Mouse (Mus musculus): ENCODE data around the gene Smc3. TPM values are rescaled to one million over a fixed set of nuclear protein-coding genes. Genes with fewer than 3 reads are reported as not detected.

Smc3 gene
- polyA plus RNA-seq, 2 experiments, result 42.4 to 60.8 TPM

DNA sequence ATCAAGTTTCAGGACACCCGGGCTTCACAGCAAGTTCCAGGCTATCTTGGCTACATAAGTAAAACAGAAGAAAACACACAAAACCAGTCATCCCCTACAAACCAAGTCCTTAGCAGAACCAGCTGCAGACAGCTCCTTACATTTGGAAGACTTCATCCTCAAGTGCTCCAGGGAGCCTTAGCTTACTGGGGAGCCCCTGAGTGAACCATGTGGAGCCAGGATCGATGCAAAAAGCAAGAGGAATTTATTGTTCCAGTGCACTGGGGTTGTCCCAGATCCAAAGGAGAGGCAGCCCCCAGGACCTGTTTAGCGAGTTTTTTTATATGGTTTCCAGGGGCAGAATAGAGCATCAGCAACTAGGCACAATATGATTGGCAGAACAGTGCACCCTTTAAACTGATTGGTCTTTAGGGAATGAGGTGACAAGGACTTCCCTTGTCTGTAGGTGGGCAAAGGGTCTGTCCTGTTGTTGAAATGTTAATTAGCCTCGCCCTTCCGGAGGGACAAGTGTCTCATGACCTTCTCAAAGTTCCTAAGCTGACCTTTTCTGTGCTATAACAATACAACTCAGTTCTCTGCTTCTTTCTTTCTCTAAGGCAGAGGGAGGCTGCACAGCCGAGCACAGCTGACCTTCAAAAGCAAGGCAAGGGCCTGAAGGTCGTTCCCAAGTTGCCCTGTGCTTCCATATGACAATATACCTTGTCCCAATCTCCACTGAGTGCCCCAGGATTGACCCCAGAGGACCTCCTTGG, 3.3 kb upstream of the Smc3 start:
- Histone ChIP-seq H3K4me1 (ENCODE audit: control insufficient read depth, insufficient read depth, low read length) (peaks cover under 1% of the 10 kb centered on the region; the same call in 1 of the 2 replicates), H3K9me3 (ENCODE audit: control insufficient read depth, low read length) (no peaks in the 10 kb centered on the region), H3K4me3 (replicated peaks; ENCODE audit: low read length) (no peak overlapping the region), H3K4me2 (replicated peaks; ENCODE audit: low read depth, low read length, severe bottlenecking) (no peak overlapping the region), H3K36me3 (ENCODE audit: control insufficient read depth, insufficient read depth, low read length) (no peaks in the 10 kb centered on the region), H3K9ac (ENCODE audit: low read depth, low read length, severe bottlenecking) (no peak overlapping the region), H3K27me3 (ENCODE audit: control insufficient read depth, insufficient read depth, low read length) (no peaks in the 10 kb centered on the region), H3K27ac (replicated peaks; ENCODE audit: low read depth, low read length) (no peak overlapping the region)
- WGBS, result 59% methylated on average over 7 of the region's 7 CpGs
- ATAC-seq (ENCODE audit: low FRiP score, low read depth) (no peak), DNase-seq (ENCODE audit: low spot score) (no peak)
- no peak for TF ChIP-seq POLR2A (IDR thresholded peaks at IDR 0.05; ENCODE audit: borderline replicate concordance, extremely low read depth, insufficient read depth, insufficient read length)

DNA sequence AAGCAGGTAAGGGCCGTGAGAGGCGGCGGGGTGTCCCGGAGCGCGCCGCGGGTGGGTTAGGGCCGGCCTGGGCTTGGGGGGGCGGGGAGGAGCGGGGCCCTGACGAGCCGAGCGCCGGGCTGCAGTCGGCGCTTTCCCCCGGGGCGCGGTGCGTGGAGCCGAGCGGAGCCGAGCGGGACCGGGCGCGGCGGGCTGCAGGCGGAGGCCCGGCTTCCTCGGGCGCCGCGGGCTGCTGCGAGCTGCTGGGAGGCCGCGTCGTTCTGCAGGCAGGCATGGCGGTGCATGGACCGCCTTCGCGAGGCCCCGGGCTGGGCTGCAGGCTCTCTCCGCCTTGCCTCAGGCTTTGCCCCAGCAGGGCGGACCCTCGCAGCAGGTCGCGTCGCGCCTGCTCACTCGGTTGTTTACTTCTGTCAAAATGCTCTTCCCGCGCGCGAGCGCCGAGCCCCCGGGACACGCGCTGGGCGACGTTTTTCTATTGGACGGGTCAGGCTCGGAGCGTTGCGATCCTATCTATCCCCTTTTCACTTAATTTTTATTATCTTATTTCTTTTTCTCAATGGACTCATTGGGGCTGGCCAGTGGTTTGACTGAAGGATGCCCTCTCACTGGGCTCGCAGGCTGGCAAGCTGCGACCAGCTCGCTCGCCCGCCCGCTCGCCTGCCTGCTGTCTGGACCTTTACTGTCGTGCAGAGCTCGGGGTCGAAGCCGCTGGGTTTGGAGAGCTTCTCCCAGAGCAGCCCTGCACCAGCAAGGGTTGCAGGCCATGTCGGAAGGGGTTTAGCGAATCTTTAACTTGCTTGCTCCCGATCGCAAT, 558 bp downstream of the Smc3 start:
- peaks cover 6% of the 10 kb centered on the region for H3K4me1 ChIP-seq (ENCODE audit: control insufficient read depth, insufficient read depth, low read length)
- WGBS, result under 1% methylated on average over 59 of the region's 82 CpGs
- no peak for TF ChIP-seq POLR2A (IDR thresholded peaks at IDR 0.05; ENCODE audit: borderline replicate concordance, extremely low read depth, insufficient read depth, insufficient read length)
- H3K27ac ChIP-seq (replicated peaks; ENCODE audit: low read depth, low read length), result peak overlapping the region; percentile 95
- peak overlapping the region; percentile 95 for H3K4me3 ChIP-seq (replicated peaks; ENCODE audit: low read length)
- H3K27me3 ChIP-seq (ENCODE audit: control insufficient read depth, insufficient read depth, low read length), result no peaks in the 10 kb centered on the region
- ATAC-seq (ENCODE audit: low FRiP score, low read depth) (peak; percentile 51), DNase-seq (ENCODE audit: low spot score) (peak; percentile 38)
- peaks cover 11% of the 10 kb centered on the region for H3K36me3 ChIP-seq (ENCODE audit: control insufficient read depth, insufficient read depth, low read length)
- H3K4me2 ChIP-seq (replicated peaks; ENCODE audit: low read depth, low read length, severe bottlenecking), result peak overlapping the region; percentile 66
- peak overlapping the region; percentile 87 for H3K9ac ChIP-seq (ENCODE audit: low read depth, low read length, severe bottlenecking)
- no peaks in the 10 kb centered on the region for H3K9me3 ChIP-seq (ENCODE audit: control insufficient read depth, low read length)

DNA sequence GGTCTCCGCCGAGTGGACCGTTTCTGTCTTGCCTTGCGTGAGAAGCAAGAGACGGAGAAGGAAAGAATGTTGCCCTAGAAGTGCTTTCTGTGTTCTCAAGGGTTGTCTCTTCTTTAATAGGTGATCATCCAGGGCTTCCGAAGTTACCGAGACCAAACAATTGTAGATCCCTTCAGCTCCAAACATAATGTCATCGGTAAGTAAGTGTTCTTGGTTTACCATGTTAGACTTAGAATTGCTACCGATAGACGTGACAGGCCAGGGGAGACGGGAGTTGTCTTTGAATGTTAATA, 1.1 kb downstream of the Smc3 start:
- peaks cover 6% of the 10 kb centered on the region for H3K4me1 ChIP-seq (ENCODE audit: control insufficient read depth, insufficient read depth, low read length)
- no peaks in the 10 kb centered on the region for H3K9me3 ChIP-seq (ENCODE audit: control insufficient read depth, low read length)
- H3K9ac ChIP-seq (ENCODE audit: low read depth, low read length, severe bottlenecking), result peak overlapping the region; percentile 87
- no peak for ATAC-seq (ENCODE audit: low FRiP score, low read depth)
- H3K27me3 ChIP-seq (ENCODE audit: control insufficient read depth, insufficient read depth, low read length), result no peaks in the 10 kb centered on the region
- 11% methylated on average over 11 of the region's 11 CpGs for WGBS
- peak overlapping the region; percentile 66 for H3K4me2 ChIP-seq (replicated peaks; ENCODE audit: low read depth, low read length, severe bottlenecking)
- no peak for DNase-seq (ENCODE audit: low spot score)
- H3K36me3 ChIP-seq (ENCODE audit: control insufficient read depth, insufficient read depth, low read length), result peaks cover 11% of the 10 kb centered on the region
- no peak overlapping the region for H3K27ac ChIP-seq (replicated peaks; ENCODE audit: low read depth, low read length)
- peak overlapping the region; percentile 95 for H3K4me3 ChIP-seq (replicated peaks; ENCODE audit: low read length)
- no peak for TF ChIP-seq POLR2A (IDR thresholded peaks at IDR 0.05; ENCODE audit: borderline replicate concordance, extremely low read depth, insufficient read depth, insufficient read length)

DNA sequence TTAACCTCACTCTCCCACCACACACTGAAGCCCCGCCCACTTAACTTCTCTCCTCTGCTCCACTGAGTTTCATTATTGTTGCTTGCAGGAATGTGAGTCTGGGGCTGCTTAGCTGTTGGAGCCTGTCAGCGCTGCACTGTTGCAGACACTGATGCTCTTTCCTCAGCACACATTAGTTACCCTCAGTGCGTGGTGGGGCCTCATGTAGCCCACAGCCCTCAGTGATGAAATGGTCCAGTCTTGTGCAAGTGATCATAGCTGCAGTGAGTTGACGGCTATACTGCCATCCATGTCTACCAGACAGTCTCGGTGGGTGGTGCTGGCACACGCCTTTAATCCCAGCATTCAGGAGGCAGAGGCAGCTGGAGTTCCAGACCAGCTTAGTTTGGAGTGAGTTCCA, 8.7 kb downstream of the Smc3 start:
- Histone ChIP-seq H3K4me2 (replicated peaks; ENCODE audit: low read depth, low read length, severe bottlenecking) (no peak overlapping the region), H3K4me1 (ENCODE audit: control insufficient read depth, insufficient read depth, low read length) (0 out of 2 replicates have a peak, but pooled peaks cover 3% of the 10 kb centered on the region), H3K36me3 (ENCODE audit: control insufficient read depth, insufficient read depth, low read length) (peaks cover 9% of the 10 kb centered on the region), H3K9me3 (ENCODE audit: control insufficient read depth, low read length) (no peaks in the 10 kb centered on the region), H3K4me3 (replicated peaks; ENCODE audit: low read length) (no peak overlapping the region), H3K9ac (ENCODE audit: low read depth, low read length, severe bottlenecking) (no peak overlapping the region), H3K27ac (replicated peaks; ENCODE audit: low read depth, low read length) (no peak overlapping the region), H3K27me3 (ENCODE audit: control insufficient read depth, insufficient read depth, low read length) (no peaks in the 10 kb centered on the region)
- 76% methylated on average over 6 of the region's 6 CpGs for whole genome bisulfite sequencing
- no peak for ATAC-seq (ENCODE audit: low FRiP score, low read depth)
- TF ChIP-seq POLR2A (IDR thresholded peaks at IDR 0.05; ENCODE audit: borderline replicate concordance, extremely low read depth, insufficient read depth, insufficient read length), result no peak
- DNase-seq (ENCODE audit: low spot score), result no peak

DNA sequence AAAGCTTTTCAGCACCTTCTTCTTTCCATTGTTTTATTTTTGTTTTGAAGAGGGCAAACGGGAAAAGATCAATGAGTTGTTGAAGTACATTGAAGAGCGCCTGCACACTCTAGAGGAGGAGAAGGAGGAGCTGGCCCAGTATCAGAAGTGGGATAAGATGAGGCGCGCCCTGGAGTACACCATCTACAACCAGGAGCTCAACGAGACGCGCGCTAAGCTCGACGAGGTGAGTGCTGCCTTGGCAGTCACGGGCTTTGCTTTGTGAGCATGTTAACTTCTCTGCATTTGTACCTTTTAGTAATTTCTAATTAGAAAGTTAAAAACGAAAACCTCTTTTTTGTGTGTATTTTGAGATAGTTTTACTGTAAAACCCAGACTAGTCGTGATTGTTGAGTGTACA, 21.5 kb downstream of the Smc3 start:
- TF ChIP-seq POLR2A (IDR thresholded peaks at IDR 0.05; ENCODE audit: borderline replicate concordance, extremely low read depth, insufficient read depth, insufficient read length), result no peak
- no peaks in the 10 kb centered on the region for H3K9me3 ChIP-seq (ENCODE audit: control insufficient read depth, low read length)
- H3K27me3 ChIP-seq (ENCODE audit: control insufficient read depth, insufficient read depth, low read length), result no peaks in the 10 kb centered on the region
- H3K9ac ChIP-seq (ENCODE audit: low read depth, low read length, severe bottlenecking), result no peak overlapping the region
- H3K4me3 ChIP-seq (replicated peaks; ENCODE audit: low read length), result no peak overlapping the region
- no peak for DNase-seq (ENCODE audit: low spot score)
- no peak for ATAC-seq (ENCODE audit: low FRiP score, low read depth)
- H3K36me3 ChIP-seq (ENCODE audit: control insufficient read depth, insufficient read depth, low read length), result peaks cover 82% of the 10 kb centered on the region
- WGBS, result 94% methylated on average over 13 of the region's 13 CpGs
- H3K4me2 ChIP-seq (replicated peaks; ENCODE audit: low read depth, low read length, severe bottlenecking), result no peak overlapping the region
- no peak overlapping the region for H3K27ac ChIP-seq (replicated peaks; ENCODE audit: low read depth, low read length)
- H3K4me1 ChIP-seq (ENCODE audit: control insufficient read depth, insufficient read depth, low read length), result no peaks in the 10 kb centered on the region

Data from limb, embryonic 14.5 days (tissue).